Mouse (Mus musculus) embryo, embryonic 11.5 days (tissue): ENCODE data around the gene Stab1.

Source experiments
- DNase-seq: peaks from one replicate; pipeline ENCODE4 v3.0.0-alpha.2; 2012; ENCODE audit warnings: low read depth, low spot score

Gene Stab1

GRCm38 (mm10) chr14:31132031-31132430, 36.4 kb downstream of the Stab1 start:
- DNase-seq: no peak

- no peak for DNase-seq
Observed at GRCm38 (mm10) chr14:31131272-31131821, 37.1 kb downstream of the Stab1 start.

DNA sequence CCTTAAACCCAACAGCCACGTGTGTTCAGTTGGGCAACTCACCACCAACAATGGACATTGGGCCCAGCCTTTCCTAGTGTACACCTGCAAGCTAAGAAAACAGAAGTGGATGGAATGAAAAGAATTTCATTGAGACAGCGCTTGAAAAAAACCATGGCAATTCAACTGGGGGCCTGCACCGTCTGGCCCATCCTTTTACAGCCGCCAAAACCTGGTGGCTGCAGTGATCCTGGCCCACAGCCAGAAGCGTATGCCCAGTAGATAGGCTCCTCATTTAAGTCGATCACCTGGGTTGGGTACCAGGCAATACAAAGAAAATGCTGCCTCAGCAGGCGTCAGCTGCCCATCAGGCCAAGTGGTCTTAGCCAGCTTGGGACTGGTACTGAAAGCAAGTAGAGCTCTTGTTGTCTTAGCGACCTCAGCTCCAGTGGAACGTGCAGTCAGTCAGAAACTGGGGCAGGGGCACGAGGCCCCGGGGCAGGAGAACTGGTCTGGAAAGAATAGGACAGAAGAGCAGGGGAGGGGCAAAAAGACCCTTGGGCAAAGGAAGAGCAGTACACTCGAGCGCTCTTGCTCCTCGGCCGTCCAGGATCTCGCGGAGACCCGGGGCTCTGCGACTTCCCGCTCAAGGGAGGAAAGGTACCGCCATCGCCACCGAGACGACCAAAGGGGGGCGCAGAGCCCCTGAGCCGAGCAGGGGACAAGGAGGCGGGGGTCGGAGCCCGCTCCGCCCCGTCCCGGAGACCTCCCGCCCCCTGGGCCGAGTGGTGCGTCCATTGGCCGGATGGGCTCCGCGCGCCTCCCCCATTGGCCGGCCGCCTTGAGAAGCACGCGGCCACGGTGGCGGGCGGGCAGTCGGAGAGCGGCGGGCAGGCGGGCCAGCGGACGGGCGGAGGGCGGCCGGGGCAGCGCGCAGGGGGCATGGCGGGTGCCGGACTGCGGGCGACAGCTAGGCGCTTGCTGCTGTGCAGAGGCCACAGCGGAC, 37.9 kb downstream of the Stab1 start, which contains the start of gene Nt5dc2:
Gene Nt5dc2 (plus strand): TSS at position 818 of the 985 bp plus-strand sequence.
- DNase-seq: peak; percentile 89

- no peak for DNase-seq
Observed at GRCm38 (mm10) chr14:31129326-31130235, 38.9 kb downstream of the Stab1 start.

DNA sequence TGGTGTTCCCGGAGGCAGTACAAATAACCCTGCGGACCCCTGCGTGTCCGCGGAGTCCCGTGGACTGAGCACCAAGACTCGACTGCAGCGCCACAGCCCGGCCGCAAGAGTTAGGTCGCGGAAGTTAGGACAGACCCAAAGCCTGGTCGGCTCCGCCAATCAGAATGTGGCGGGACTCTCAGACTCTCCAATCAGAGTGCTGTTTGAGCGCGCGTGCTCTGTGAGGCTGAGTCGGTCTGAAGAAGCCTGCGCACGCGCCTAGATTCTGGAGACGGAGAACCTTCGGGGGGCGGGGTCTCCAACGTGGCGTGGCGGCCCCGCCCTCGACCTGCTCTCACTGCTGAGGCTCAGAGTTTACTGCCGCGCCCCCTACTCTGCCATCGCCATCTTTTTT, 39.6 kb downstream of the Stab1 start, which contains the start of gene Smim4:
Gene Smim4 (minus strand): TSS at position 131 of the 394 bp plus-strand sequence.
- DNase-seq: peak; percentile 98

DNA sequence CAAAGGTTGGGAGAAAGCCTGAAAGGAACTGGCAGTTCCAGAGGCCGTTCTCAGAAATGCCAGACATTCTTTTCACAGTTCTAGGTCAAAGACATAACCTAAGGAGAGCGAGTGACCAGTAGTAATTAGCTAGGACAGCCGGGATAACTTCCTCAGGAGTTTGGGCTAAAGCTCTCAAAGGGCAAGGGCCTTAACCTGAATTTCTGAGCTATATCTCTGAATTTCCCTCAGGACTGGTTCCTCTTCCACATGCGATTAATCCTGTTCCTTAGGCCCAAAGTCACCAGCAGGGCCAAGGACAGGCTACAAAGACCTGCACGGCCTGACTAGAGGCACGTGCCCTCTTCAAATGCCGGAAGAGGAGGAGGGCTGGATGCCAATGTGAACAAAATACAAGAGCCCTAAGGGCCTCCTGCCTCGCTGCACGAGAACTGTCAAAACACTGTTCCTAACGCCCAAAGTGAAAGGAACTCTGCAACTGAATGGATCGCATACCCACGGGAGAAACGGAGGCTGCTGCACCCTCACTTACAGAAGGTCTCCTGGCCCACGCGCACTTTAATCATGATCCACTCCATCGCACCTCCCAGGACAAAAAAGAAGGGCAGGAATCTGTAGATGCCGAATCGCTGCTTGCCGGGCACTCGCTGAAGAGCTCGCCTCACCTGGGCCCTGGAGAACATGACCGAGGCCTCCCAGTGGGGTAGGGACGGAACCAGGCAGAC, 40.2 kb downstream of the Stab1 start:
- no peak for DNase-seq

DNA sequence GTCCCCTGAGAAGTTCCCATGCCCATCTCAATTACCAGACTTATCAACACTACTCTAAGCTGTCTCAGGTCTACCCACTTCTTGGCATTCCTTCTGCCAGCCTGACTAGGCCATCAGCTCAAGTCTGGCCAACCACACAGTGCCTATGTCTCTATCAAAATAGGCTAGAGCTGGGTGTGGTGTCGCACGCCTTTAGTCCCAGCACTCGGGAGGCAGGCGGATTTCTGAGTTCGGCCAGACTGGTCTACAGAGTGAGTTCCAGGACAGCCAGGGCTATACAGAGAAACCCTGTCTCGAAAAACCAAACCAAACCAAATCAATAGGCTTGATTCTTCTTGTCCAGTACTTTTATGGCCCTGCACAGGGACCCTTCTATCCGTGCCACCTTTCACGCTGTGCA, 41.6 kb downstream of the Stab1 start:
- DNase-seq: no peak

- DNase-seq: no peak
Observed at GRCm38 (mm10) chr14:31125106-31126075, 43.0 kb downstream of the Stab1 start.

GRCm38 (mm10) chr14:31115522-31115921, 52.9 kb downstream of the Stab1 start:
- no peak for DNase-seq

- DNase-seq: no peak
Observed at GRCm38 (mm10) chr14:31114011-31114410, 54.4 kb downstream of the Stab1 start.

- no peak for DNase-seq
Observed at GRCm38 (mm10) chr14:31112187-31112586, 56.3 kb downstream of the Stab1 start.

DNA sequence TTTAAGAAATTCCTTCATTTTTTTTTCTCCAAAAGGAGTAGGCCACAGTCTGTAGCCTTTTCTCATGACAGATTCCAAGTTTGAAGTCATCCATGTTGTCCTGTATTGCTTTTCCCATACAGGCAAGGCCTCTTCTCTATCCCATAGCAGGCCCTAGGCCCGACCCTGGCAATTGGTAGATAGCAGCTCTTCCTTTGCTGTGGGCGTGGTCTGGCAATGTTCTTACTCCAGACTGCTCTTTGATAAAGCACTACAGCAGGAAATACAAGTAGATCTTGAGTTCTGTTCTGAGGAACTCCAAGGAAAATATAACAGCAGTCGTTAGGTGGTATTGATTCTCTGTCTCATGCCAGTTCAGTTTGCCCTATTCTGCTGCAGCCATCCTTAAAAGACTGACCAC, 57.8 kb downstream of the Stab1 start:
- no peak for DNase-seq

- no peak for DNase-seq
Observed at GRCm38 (mm10) chr14:31105156-31105555, 63.3 kb downstream of the Stab1 start.

DNA sequence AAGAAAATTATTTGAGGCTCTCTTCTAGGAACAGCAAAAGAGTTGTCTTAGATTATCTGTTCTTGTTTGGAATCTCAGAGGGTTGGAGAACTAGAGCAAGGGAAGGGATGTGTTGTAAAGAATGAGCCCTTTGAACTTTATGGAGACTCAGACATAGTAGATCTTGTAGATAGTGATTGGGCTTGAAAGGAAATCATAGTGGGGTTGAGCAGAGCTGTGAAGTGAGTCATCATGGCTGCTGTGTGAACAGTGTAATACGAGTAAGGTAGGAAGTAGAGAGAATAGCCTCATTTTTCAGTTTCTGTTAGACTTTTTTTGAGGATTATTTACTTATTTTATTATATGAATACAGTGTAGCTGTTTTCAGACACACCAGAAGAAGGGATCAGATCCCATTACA, 78.5 kb downstream of the Stab1 start:
- DNase-seq: no peak
